Comparison of ENCODE assay signal across 14 mouse cellular contexts in genomic region chr10:17333676-17334075, GRCm38 (mm10).
A peak's percentile ranks its signal among the peaks of the same experiment; 100 is the strongest.
DNase-seq lines count a peak whose midpoint lies in the region; ATAC-seq and TF ChIP-seq lines count a peak whose summit lies in the region.
"Had no signal": no experiment of that assay in that cellular context is flagged by ENCODE, and none has a peak within 500 bp of the region (broad histone marks: within the 10 kb centered on the region; RNA-seq: fewer than 3 reads in every experiment).

No protein-coding gene starts in this region.

- no peak for TF ChIP-seq POLR2A in kidney, adult 2 months (IDR thresholded peaks at IDR 0.05; ENCODE audit: low read depth, low read length)
- no peak for TF ChIP-seq POLR2A in testis, adult 2 months (IDR thresholded peaks at IDR 0.05; ENCODE audit: control insufficient read depth, low read depth, low read length)

- H3K4me1 ChIP-seq in kidney, embryonic 16.5 days (ENCODE audit: insufficient read depth, low read length): peaks cover 25% of the 10 kb centered on the region
- H3K4me1 ChIP-seq in kidney, adult 2 months (ENCODE audit: control insufficient read depth, insufficient read depth, low read length): peaks cover 9% of the 10 kb centered on the region; the same call in 1 of the 2 replicates
- peaks cover 7% of the 10 kb centered on the region for H3K4me1 ChIP-seq in testis, adult 2 months (ENCODE audit: control insufficient read depth, insufficient read depth, low read length)
- peaks cover 23% of the 10 kb centered on the region for H3K4me1 ChIP-seq in midbrain, embryonic 14.5 days (ENCODE audit: control insufficient read depth, insufficient read depth, low read length)

- intact Hi-C loops in heart, postnatal 25 days (cut with DNase I): no loop called here

- peak; percentile 72 for DNase-seq in heart, adult 11 months
- DNase-seq in heart, postnatal 25 days (ENCODE audit: low spot score): no peak
- no peak for DNase-seq in kidney, adult 2 months
- DNase-seq in testis, postnatal 10 days (ENCODE audit: low spot score): no peak
- DNase-seq in midbrain, embryonic 14.5 days: peak; percentile 15
- DNase-seq in adrenal gland, postnatal 10 days: no peak
- DNase-seq: B cell, adult 2 months; kidney, postnatal 25 days; liver, embryonic 13.5 days; thymus, postnatal 36 days had no signal

- no peaks in the 10 kb centered on the region for H3K27me3 ChIP-seq in kidney, embryonic 16.5 days (ENCODE audit: insufficient read depth, low read length)
- no peaks in the 10 kb centered on the region for H3K27me3 ChIP-seq in kidney, adult 2 months (replicated peaks; ENCODE audit: control insufficient read depth, insufficient read depth, low read length)
- no peaks in the 10 kb centered on the region for H3K27me3 ChIP-seq in testis, adult 2 months (ENCODE audit: control insufficient read depth, insufficient read depth, low read length)
- no peaks in the 10 kb centered on the region for H3K27me3 ChIP-seq in midbrain, embryonic 14.5 days (ENCODE audit: control insufficient read depth, insufficient read depth, low read length)
- H3K27me3 ChIP-seq: liver, embryonic 13.5 days had no signal

- no peak overlapping the region for H3K9ac ChIP-seq in kidney, embryonic 16.5 days (replicated peaks; ENCODE audit: low read length)
- H3K9ac ChIP-seq in midbrain, embryonic 14.5 days (replicated peaks; ENCODE audit: low read length): no peak overlapping the region
- H3K9ac ChIP-seq: liver, embryonic 13.5 days had no signal

- peak; percentile 68; the same call in 1 of the 2 replicates for ATAC-seq in kidney, embryonic 16.5 days (ENCODE audit: low FRiP score, low TSS enrichment)
- ATAC-seq in midbrain, embryonic 14.5 days (ENCODE audit: low FRiP score, low TSS enrichment): no peak

- no peaks in the 10 kb centered on the region for H3K9me3 ChIP-seq in kidney, embryonic 16.5 days (ENCODE audit: low read length)
- H3K9me3 ChIP-seq in midbrain, embryonic 14.5 days (ENCODE audit: control insufficient read depth, low read length): no peaks in the 10 kb centered on the region
- H3K9me3 ChIP-seq: G1E; liver, embryonic 13.5 days had no signal

- TF ChIP-seq CTCF in kidney, adult 2 months (conservative IDR thresholded peaks at IDR 0.05; ENCODE audit: insufficient read depth, insufficient read length, low read depth, low read length): no peak
- no peak for TF ChIP-seq CTCF in testis, adult 2 months (IDR thresholded peaks at IDR 0.05; ENCODE audit: control insufficient read depth, insufficient read depth, insufficient replicate concordance, low read depth, low read length)

- no peak overlapping the region for H3K4me3 ChIP-seq in kidney, embryonic 16.5 days (ENCODE audit: low read length)
- H3K4me3 ChIP-seq in kidney, adult 2 months (ENCODE audit: insufficient read depth, low read depth, low read length): no peak overlapping the region
- no peak overlapping the region for H3K4me3 ChIP-seq in testis, adult 2 months (ENCODE audit: control insufficient read depth, low read depth, low read length)
- no peak overlapping the region for H3K4me3 ChIP-seq in midbrain, embryonic 14.5 days (replicated peaks; ENCODE audit: low read depth, low read length)
- H3K4me3 ChIP-seq: erythroblast, embryonic 14.5 days; liver, embryonic 13.5 days had no signal

- 16% methylated on average over 6 of the region's 6 CpGs for WGBS in kidney, embryonic 16.5 days
- WGBS in kidney, adult 2 months: 63% methylated on average over 6 of the region's 6 CpGs
- WGBS in midbrain, embryonic 14.5 days: 6% methylated on average over 6 of the region's 6 CpGs

- no peaks in the 10 kb centered on the region for H3K36me3 ChIP-seq in kidney, embryonic 16.5 days (ENCODE audit: insufficient read depth, low read length)
- H3K36me3 ChIP-seq in kidney, adult 2 months (ENCODE audit: control insufficient read depth, insufficient read depth, low read length): no peaks in the 10 kb centered on the region
- no peaks in the 10 kb centered on the region for H3K36me3 ChIP-seq in testis, adult 2 months (ENCODE audit: control insufficient read depth, insufficient read depth, low read length)
- H3K36me3 ChIP-seq in midbrain, embryonic 14.5 days (ENCODE audit: control insufficient read depth, insufficient read depth, low read length): no peaks in the 10 kb centered on the region
- H3K36me3 ChIP-seq: G1E; liver, embryonic 13.5 days had no signal

- no peak overlapping the region for H3K27ac ChIP-seq in kidney, embryonic 16.5 days (ENCODE audit: low read length)
- H3K27ac ChIP-seq in kidney, adult 2 months (ENCODE audit: insufficient read depth, low read depth, low read length): no peak overlapping the region
- peak overlapping the region; percentile 44 for H3K27ac ChIP-seq in testis, adult 2 months (ENCODE audit: control insufficient read depth, insufficient read depth, low read depth, low read length)
- 0 out of 2 replicates have a peak overlapping the region, but pooled peaks have one; percentile 26 for H3K27ac ChIP-seq in midbrain, embryonic 14.5 days (replicated peaks; ENCODE audit: low read depth, low read length)
- H3K27ac ChIP-seq: liver, embryonic 13.5 days had no signal

- no peak overlapping the region for H3K4me2 ChIP-seq in kidney, embryonic 16.5 days (replicated peaks; ENCODE audit: low read depth, low read length)
- no peak overlapping the region for H3K4me2 ChIP-seq in midbrain, embryonic 14.5 days (ENCODE audit: low read length)
- H3K4me2 ChIP-seq: liver, embryonic 13.5 days had no signal

Comparison
In these comparisons a context has a peak if more than half of its experiments do, and no peak if none do; other contexts are left out.
1. DNase-seq: peak in heart, adult 11 months (single experiment) and midbrain, embryonic 14.5 days (single experiment); none in heart, postnatal 25 days (single experiment), kidney, adult 2 months (single experiment), testis, postnatal 10 days (single experiment) and adrenal gland, postnatal 10 days (single experiment).
2. H3K27ac ChIP-seq: peak in testis, adult 2 months (single experiment) and midbrain, embryonic 14.5 days (single experiment); none in kidney, embryonic 16.5 days (single experiment) and kidney, adult 2 months (single experiment).